Mouse (Mus musculus): Measurements from ENCODE around the gene Pop4. TPM values are rescaled to one million over a fixed set of nuclear protein-coding genes. Genes with fewer than 3 reads are reported as not detected.

The Pop4 gene
- polyA plus RNA-seq, 1 experiment from 2014 or later: 11.2 TPM

DNA sequence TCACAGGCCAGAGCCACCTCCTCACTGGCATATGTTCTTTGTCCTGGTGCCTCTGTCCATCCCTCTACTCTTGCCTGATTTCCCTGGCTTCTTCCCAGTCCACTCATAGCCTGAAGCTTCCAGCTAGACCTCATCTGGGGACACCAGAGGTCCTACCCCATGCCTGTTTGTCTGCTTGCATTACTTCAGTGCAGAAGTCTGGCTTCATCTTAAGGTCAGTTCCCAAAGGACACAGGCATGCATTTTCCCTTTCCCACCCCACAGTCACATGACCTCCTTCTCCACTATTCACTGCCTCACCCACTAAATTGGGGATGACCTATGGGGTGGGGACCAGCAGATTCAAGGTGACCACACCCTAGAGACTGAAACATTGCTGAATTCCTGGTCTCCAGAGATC, 17.8 kb downstream of the Pop4 start:
- Histone ChIP-seq H3K9me3 (replicated peaks; ENCODE audit: control insufficient read depth, low read length) (no peaks in the 10 kb centered on the region), H3K4me2 (ENCODE audit: low read depth, low read length) (no peak overlapping the region), H3K36me3 (ENCODE audit: control insufficient read depth, insufficient read depth) (no peaks in the 10 kb centered on the region), H3K4me1 (ENCODE audit: control insufficient read depth, low read depth, low read length) (no peaks in the 10 kb centered on the region), H3K27me3 (ENCODE audit: control insufficient read depth, insufficient read depth, low read depth, low read length) (no peaks in the 10 kb centered on the region), H3K27ac (ENCODE audit: low read length) (no peak overlapping the region), H3K9ac (ENCODE audit: low read depth, low read length) (no peak overlapping the region), H3K4me3 (ENCODE audit: low read depth, low read length) (no peak overlapping the region)
- ATAC-seq (ENCODE audit: low read depth): no peak

DNA sequence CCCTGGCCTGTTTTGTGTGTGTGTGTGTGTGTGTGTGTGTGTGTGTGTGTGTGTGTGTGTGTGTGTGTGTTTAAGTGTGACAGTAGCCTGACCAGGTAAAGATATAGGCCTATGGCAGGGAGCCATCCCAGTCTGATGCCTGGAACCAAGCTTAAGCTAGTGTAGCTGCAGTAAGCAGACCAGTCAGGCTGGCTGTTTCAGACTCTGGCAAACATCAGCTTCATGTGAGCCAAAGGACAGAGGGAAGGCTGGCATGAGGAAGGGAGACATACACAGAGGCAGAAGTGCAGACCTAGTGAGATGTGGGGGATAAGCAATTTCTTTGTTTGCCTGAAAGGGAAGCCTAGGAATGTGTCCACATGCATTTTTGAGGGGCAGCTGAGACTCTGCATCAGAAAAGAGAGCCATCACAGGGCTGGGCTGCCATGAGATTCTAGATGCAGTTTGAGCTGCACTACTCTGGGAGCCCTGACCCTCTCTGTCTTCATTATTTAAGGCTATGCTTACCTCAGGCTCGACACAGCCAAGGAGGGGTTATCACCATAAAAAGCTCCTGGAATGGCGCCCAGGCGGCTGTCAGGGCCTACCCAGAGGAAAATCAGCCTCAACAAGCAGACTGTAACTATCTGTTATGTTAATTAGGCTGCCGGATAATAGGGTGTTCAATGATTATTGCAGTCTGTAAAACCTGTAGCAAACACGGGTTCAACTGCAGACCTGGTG, 19.6 kb downstream of the Pop4 start:
- ATAC-seq (ENCODE audit: low read depth): no peak
- 42% methylated on average over 5 of the region's 5 CpGs for WGBS (ENCODE audit: insufficient replicate concordance)
- H3K4me3 ChIP-seq (ENCODE audit: low read depth, low read length): no peak overlapping the region
- no peaks in the 10 kb centered on the region for H3K9me3 ChIP-seq (replicated peaks; ENCODE audit: control insufficient read depth, low read length)
- no peak overlapping the region for H3K9ac ChIP-seq (ENCODE audit: low read depth, low read length)
- no peak overlapping the region for H3K4me2 ChIP-seq (ENCODE audit: low read depth, low read length)
- H3K36me3 ChIP-seq (ENCODE audit: control insufficient read depth, insufficient read depth): no peaks in the 10 kb centered on the region
- H3K4me1 ChIP-seq (ENCODE audit: control insufficient read depth, low read depth, low read length): no peaks in the 10 kb centered on the region
- H3K27ac ChIP-seq (ENCODE audit: low read length): no peak overlapping the region
- H3K27me3 ChIP-seq (ENCODE audit: control insufficient read depth, insufficient read depth, low read depth, low read length): no peaks in the 10 kb centered on the region

DNA sequence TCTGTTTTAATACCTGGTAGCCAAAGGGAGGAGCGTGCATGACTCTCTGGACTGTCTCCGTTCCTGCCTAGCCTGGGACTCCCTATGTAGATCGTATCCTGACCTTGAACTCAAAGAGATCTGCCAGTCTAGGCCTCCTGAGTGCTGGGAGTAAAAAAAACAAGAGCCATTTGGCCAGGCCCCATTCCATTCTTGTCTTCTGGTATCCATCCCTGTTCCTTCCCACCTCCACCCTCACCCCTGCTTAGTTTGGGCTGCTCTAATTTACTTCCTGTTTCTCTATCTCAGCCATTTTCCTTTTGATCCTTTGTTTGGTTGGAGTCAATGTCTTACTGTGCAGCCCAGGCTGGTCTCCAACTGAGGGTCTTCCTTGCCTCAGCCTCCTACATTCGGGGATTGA, 28.8 kb downstream of the Pop4 start:
- no peaks in the 10 kb centered on the region for H3K36me3 ChIP-seq (ENCODE audit: control insufficient read depth, insufficient read depth)
- H3K27ac ChIP-seq (ENCODE audit: low read length): no peak overlapping the region
- H3K4me1 ChIP-seq (ENCODE audit: control insufficient read depth, low read depth, low read length): no peaks in the 10 kb centered on the region
- H3K27me3 ChIP-seq (ENCODE audit: control insufficient read depth, insufficient read depth, low read depth, low read length): no peaks in the 10 kb centered on the region
- H3K9ac ChIP-seq (ENCODE audit: low read depth, low read length): no peak overlapping the region
- no peak overlapping the region for H3K4me3 ChIP-seq (ENCODE audit: low read depth, low read length)
- WGBS (ENCODE audit: insufficient replicate concordance): 56% methylated on average over 4 of the region's 4 CpGs
- no peak overlapping the region for H3K4me2 ChIP-seq (ENCODE audit: low read depth, low read length)
- H3K9me3 ChIP-seq (replicated peaks; ENCODE audit: control insufficient read depth, low read length): no peaks in the 10 kb centered on the region
- no peak for ATAC-seq (ENCODE audit: low read depth)

DNA sequence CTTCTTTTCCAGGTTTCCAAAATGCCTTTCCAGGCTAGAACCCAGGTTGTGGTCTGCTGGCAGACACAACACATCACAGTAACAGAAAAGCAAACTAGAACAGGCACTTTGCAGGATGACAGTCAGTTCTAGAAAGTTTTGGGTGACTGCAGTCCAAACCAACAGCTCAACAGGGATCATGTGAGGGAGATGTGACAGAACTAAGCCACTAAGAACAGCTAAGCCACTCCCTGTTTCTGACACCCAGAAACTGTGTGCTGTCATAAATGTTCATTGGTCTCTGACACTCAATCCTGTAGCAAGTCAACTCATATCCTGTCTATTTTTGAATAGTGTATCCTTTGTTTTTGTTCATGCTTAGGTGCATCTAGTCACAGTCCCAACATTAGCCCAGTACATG, 34.1 kb downstream of the Pop4 start:
- H3K36me3 ChIP-seq (ENCODE audit: control insufficient read depth, insufficient read depth): no peaks in the 10 kb centered on the region
- no peaks in the 10 kb centered on the region for H3K4me1 ChIP-seq (ENCODE audit: control insufficient read depth, low read depth, low read length)
- no peak overlapping the region for H3K27ac ChIP-seq (ENCODE audit: low read length)
- H3K9ac ChIP-seq (ENCODE audit: low read depth, low read length): no peak overlapping the region
- no peak overlapping the region for H3K4me2 ChIP-seq (ENCODE audit: low read depth, low read length)
- H3K9me3 ChIP-seq (replicated peaks; ENCODE audit: control insufficient read depth, low read length): no peaks in the 10 kb centered on the region
- ATAC-seq (ENCODE audit: low read depth): no peak
- no peaks in the 10 kb centered on the region for H3K27me3 ChIP-seq (ENCODE audit: control insufficient read depth, insufficient read depth, low read depth, low read length)
- H3K4me3 ChIP-seq (ENCODE audit: low read depth, low read length): no peak overlapping the region

DNA sequence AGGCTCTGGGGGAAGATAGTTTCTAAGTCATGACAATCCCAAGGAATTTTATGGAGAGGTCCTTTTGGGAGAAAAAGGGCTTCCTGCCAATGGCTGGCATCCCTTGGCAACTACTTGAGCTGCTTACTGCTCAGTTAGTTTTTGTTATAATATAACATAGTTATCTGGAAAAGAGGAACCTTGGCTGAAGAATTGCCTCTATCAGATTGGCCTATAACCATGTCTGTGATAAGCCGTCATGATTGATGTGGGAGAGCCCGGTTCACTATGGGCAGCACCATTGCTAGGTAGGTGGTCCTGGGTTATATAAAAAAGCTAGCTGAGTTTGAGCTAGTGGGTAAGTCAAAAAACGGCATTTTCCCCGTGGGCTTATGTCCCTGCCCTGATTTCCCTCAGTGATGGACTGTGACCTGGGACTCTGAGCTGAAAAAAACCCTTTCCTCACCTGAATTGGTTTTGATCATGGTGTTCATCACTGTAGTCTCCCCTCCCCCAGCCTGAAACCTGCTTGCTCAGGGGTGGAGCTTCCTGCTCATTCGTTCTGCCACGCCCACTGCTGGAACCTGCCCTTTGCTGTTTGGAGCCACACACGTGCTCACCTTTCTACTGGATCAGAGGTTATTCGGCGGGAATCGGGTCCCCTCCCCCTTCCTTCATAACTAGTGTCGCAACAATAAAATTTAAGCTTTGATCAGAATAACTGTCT, 34.7 kb downstream of the Pop4 start:
- no peaks in the 10 kb centered on the region for H3K4me1 ChIP-seq (ENCODE audit: control insufficient read depth, low read depth, low read length)
- H3K4me3 ChIP-seq (ENCODE audit: low read depth, low read length): no peak overlapping the region
- no peaks in the 10 kb centered on the region for H3K9me3 ChIP-seq (replicated peaks; ENCODE audit: control insufficient read depth, low read length)
- no peak for ATAC-seq (ENCODE audit: low read depth)
- no peak overlapping the region for H3K4me2 ChIP-seq (ENCODE audit: low read depth, low read length)
- H3K9ac ChIP-seq (ENCODE audit: low read depth, low read length): no peak overlapping the region
- no peaks in the 10 kb centered on the region for H3K27me3 ChIP-seq (ENCODE audit: control insufficient read depth, insufficient read depth, low read depth, low read length)
- no peak overlapping the region for H3K27ac ChIP-seq (ENCODE audit: low read length)
- no peaks in the 10 kb centered on the region for H3K36me3 ChIP-seq (ENCODE audit: control insufficient read depth, insufficient read depth)
- 32% methylated on average over 11 of the region's 11 CpGs for WGBS (ENCODE audit: insufficient replicate concordance)

DNA sequence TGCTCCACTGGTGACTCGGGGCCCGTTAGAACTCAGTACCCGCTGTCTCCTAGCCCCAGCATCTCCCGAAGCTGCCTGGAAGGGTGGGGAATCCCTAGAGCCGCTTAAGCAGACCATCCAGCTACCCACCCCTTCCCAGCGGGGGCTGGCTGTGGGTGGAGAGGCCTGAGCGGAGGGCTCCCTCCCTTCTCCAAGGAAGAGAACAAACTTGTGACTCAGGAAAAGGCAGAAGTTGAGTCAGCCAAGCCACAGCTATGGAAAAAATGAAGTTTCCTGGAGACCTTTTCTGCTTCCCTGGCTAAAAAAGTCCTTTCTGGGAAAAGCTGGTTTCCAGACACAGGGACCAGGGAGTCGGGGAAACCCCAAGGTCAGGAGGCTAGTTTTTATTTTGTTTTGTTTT, 40.9 kb downstream of the Pop4 start:
- H3K27ac ChIP-seq (ENCODE audit: low read length): no peak overlapping the region
- H3K36me3 ChIP-seq (ENCODE audit: control insufficient read depth, insufficient read depth): no peaks in the 10 kb centered on the region
- peaks cover 4% of the 10 kb centered on the region; the same call in 1 of the 2 replicates for H3K27me3 ChIP-seq (ENCODE audit: control insufficient read depth, insufficient read depth, low read depth, low read length)
- 29% methylated on average over 8 of the region's 8 CpGs for WGBS (ENCODE audit: insufficient replicate concordance)
- no peak overlapping the region for H3K4me3 ChIP-seq (ENCODE audit: low read depth, low read length)
- H3K9ac ChIP-seq (ENCODE audit: low read depth, low read length): no peak overlapping the region
- no peak overlapping the region for H3K4me2 ChIP-seq (ENCODE audit: low read depth, low read length)
- H3K9me3 ChIP-seq (replicated peaks; ENCODE audit: control insufficient read depth, low read length): no peaks in the 10 kb centered on the region
- H3K4me1 ChIP-seq (ENCODE audit: control insufficient read depth, low read depth, low read length): no peaks in the 10 kb centered on the region; the same call in 1 of the 2 replicates
- ATAC-seq (ENCODE audit: low read depth): no peak

DNA sequence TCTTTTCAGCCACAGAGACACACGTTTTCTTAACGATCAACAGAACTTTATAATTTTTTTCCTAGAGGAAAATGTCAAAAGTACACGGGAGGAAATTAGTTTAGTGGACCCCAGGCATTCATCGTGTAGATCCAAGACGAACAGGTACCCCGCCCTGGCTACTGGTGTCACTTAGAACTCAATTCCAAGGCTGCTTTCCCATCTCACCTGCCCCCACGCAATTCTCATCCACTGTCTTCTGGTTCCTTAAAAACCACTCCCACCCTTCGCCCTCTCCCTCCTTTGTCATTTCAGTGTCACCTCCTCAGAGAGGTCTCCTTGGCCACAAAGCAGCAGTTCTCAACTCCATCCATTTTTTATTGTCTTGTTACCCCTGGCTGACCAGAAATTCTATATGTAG, 42.9 kb downstream of the Pop4 start:
- no peaks in the 10 kb centered on the region for H3K36me3 ChIP-seq (ENCODE audit: control insufficient read depth, insufficient read depth)
- H3K9ac ChIP-seq (ENCODE audit: low read depth, low read length): no peak overlapping the region; the same call in 1 of the 2 replicates
- H3K4me3 ChIP-seq (ENCODE audit: low read depth, low read length): peak overlapping the region; percentile 67
- H3K27me3 ChIP-seq (ENCODE audit: control insufficient read depth, insufficient read depth, low read depth, low read length): peaks cover 4% of the 10 kb centered on the region; the same call in 1 of the 2 replicates
- no peak for ATAC-seq (ENCODE audit: low read depth)
- H3K9me3 ChIP-seq (replicated peaks; ENCODE audit: control insufficient read depth, low read length): no peaks in the 10 kb centered on the region
- WGBS (ENCODE audit: insufficient replicate concordance): 27% methylated on average over 8 of the region's 8 CpGs
- no peaks in the 10 kb centered on the region; the same call in 1 of the 2 replicates for H3K4me1 ChIP-seq (ENCODE audit: control insufficient read depth, low read depth, low read length)
- no peak overlapping the region for H3K27ac ChIP-seq (ENCODE audit: low read length)
- H3K4me2 ChIP-seq (ENCODE audit: low read depth, low read length): peak overlapping the region; percentile 83

DNA sequence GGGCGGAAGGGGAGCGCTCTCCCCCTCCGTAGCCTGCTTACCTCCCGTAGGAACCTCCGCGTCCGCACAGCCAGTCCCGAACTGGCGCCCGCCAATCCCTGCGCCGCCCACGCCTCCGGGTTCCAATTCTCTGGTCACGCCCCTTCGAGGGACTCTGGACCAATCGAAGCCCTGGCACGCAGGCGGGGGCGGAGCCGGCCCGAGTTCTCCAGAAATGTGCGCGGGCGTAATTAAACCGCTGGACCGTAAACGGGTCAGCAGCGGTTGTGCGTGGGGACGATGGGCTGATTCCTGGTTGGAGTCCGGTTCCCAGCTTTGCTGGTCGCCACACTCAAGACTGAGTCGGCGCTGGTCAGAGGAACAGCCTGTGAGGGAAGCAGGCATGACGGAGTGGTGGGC, 43.3 kb downstream of the Pop4 start, which contains the start of gene Plekhf1:
Plekhf1 (minus strand) TSS at position 117 of the 399 bp plus-strand sequence.
- Histone ChIP-seq H3K36me3 (ENCODE audit: control insufficient read depth, insufficient read depth) (no peaks in the 10 kb centered on the region), H3K4me2 (ENCODE audit: low read depth, low read length) (peak within 1 kb of the TSS; percentile 83), H3K4me3 (ENCODE audit: low read depth, low read length) (peak within 1 kb of the TSS; percentile 67), H3K27ac (ENCODE audit: low read length) (0 out of 2 replicates have a peak within 1 kb of the TSS, but pooled peaks have one; percentile 24), H3K9me3 (replicated peaks; ENCODE audit: control insufficient read depth, low read length) (no peaks in the 10 kb centered on the region), H3K9ac (ENCODE audit: low read depth, low read length) (peak within 1 kb of the TSS; percentile 56), H3K27me3 (ENCODE audit: control insufficient read depth, insufficient read depth, low read depth, low read length) (peaks cover 4% of the 10 kb centered on the region; the same call in 1 of the 2 replicates), H3K4me1 (ENCODE audit: control insufficient read depth, low read depth, low read length) (no peaks in the 10 kb centered on the region; the same call in 1 of the 2 replicates)
- ATAC-seq (ENCODE audit: low read depth): peak; percentile 92
- WGBS (ENCODE audit: insufficient replicate concordance): 1% methylated on average over 36 of the region's 36 CpGs
